Mouse (Mus musculus) right cerebral cortex, adult 18-20 months (tissue): ENCODE results near the gene Rora.
A peak's percentile ranks its signal among the peaks of the same experiment; 100 is the strongest.

Experiments used
- DNase-seq: peaks from one replicate; pipeline ENCODE4 v3.0.0; 2022; ENCODE audit warnings: mixed read lengths

Rora gene

DNA sequence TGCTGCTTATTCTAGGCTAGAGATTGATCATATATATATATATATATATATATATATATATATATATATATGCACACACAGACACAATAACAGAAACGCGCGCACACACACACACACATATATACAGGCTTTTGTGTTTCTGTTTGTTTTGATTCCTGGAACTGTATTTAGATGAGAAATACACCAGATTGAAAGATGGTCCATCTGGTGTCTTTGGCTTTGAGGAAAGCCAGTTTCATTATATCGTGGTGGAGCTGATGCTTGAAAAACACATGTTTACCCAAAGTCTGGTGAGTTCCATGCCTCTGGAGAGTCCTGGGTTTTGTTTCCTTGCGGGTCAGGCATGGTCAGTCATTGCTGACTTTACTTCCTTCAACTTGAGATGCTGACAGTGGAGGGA is 169.7 kb downstream of the Rora start:
- DNase-seq = no peak

DNA sequence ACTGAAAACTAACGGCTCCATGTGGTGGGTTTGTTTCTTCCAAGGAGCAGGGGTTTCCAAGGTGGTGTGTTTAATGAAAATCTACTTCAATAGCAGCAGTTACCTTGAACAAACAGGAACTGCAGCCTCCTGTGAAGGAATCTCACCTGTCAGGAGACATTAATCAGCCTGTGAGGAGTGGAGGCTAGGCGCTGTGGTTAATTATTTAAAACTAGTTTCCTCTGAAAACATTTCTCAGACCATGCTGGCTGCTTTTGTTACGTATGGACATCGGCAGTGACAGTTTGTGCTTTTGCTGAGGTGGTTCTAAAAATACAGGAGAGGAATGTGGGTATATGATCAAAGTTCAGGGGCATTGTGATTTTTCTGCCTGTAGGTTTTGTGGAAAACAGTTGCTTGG is 171.5 kb downstream of the Rora start:
- no peak for DNase-seq

DNA sequence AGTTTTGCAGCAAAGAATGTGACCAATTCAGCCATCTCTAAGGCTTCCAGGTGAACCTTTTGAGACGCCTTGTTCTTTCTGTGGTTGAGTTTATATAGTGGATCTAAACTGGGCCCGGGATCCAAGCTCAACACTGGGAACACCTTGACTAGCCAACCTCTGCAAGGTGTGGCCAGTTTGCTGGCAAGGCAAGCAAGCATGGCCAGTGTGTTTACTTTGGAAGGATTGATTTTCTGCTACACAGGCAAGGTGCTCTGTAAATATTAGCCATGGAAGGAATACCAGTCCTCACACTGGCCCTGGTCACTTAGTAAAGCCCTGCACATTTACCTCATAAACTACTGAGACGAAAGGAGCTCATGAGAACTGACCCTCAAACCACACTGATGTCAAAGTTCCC is 172.3 kb downstream of the Rora start:
- no peak for DNase-seq

DNA sequence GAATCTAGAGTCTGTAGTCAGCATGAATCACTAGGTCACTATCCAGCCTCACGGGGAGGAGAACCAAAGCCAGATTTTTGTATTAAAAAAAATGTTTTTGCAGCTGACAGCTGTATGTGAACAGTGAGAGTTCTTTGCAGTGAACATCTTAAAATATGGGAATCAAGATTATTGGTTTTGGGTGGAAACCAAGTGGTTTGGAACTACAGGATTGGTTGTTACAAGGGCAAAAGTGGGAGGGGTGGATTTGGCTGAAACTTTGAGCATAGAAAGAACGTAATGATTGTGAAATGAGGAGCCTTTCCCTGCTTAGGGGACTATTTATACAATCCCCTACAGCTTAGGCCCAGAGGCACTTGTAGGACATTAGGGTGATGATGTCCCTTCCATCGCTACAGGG is 173.9 kb downstream of the Rora start:
- DNase-seq = no peak

DNA sequence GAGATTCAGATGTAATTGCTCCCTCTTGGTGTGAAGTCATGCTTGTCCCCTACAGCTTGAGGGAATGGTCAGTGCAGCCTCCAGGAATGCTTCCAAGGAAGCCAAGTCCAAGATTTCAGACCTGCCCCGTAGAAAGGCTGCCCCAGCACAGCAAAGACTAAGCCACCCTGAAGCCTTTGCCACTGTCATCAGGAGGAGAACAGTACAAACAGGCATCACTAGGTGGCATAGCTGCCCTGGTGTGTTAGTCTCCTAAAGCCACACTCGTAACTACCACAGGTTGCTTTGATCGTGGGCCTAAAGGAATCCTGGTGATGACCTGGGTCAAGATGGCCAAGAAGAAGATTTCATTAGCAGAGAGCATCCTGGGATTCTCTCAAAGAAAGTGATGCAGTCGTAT is 176.3 kb downstream of the Rora start:
- DNase-seq = peak; percentile 28

DNA sequence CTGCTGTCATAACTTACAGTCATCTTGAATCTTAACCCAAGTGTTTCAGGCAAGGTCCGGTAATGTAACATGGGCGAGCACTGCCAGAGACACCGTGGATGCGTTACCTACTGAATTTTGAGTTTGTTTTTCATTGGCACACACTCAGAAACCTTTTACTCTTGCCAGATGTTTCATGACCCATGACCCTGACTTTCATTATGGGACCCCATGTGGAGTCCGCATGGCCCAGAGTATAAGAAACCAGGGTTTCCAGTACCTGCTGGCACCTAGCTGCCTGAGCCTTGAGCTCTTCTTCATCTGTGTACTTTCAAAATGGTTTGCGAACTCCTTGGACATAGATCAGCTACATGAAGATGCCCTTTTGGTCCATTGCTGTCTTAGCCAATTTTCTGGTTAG is 179.7 kb downstream of the Rora start:
- no peak for DNase-seq

DNA sequence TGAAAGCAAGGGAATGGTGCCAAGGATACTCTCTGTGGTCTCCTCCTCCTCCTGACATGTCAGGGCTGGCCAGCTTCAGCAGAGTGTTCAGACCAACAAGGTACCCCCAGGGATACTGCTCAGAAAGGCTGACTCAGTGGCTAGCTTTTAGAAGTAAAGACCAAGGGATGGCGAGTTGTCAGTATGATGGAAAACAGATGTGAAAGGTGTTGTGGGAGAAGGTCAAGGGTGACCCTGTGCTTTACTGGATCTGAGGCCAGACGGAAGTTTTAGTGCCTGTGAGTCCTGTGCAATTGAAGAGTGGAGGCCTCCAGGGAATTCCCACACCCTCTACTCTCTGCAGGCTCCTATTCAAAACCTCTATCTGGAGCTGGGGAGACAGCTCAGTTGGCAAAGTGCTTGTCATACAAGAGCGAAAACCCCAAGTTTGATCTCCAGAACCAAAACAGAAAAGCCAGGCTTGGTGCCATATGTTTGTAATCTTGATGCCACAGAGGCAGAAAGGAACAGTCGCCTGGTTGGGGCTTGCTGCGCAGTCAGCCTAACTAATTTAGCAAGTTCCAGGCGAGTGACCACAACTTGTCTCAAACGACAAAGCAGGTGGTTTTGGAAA is 181.6 kb downstream of the Rora start:
- DNase-seq = no peak

DNA sequence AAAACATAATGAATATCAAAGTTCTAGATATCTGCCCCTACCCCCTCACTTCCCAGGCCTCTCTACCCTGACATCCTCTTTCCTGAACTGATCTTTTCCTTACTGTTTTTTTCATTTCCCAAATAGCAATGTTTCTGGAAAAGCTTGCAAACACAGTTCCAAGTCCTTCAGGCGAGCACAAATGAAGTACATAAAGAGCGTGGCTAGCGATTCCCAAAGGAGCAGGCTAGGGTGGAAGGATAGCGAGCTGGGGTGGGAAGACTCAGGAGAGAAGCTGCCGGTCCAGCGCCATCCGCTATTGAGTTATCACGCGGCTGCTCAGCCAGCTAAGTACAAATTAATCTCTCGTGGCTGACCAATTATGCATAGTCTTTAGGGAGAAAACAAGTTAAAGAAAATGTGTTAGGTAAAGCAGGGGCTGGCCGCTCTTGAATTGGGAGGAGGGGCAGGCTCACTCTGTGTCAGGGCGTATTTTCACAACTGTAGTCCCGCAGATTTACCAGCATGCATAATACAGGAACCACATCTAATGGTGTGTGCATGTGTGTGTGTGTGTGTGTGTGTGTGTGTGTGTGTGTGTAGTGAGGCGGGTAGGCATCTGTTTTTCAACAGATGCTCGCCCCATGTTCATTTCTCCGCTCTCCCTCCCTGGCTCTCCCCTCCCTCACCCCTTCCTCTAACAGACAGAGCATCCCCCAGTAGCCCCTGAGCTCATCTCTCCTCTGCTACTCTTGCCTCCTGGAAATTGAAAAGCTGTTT is 188.7 kb downstream of the Rora start:
- DNase-seq = no peak

DNA sequence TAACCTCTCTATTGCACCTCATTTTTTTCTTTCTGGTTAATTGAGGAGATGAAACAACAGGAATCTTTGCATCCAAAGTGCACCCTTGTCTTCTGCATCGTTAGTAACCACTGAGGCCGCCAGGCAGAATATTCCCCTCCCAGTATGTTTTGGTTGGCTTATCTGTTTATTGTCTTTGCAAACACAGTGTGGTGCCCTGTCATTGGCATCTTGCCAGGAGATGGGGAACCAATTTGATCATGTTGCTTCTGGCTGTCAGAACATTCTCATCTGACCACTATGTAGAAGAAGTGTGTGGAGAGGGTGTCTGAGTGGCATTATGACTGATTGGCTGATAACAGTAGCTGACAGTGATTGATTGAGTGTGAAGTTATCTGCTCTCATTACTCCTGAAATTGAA is 192.0 kb downstream of the Rora start:
- no peak for DNase-seq

DNA sequence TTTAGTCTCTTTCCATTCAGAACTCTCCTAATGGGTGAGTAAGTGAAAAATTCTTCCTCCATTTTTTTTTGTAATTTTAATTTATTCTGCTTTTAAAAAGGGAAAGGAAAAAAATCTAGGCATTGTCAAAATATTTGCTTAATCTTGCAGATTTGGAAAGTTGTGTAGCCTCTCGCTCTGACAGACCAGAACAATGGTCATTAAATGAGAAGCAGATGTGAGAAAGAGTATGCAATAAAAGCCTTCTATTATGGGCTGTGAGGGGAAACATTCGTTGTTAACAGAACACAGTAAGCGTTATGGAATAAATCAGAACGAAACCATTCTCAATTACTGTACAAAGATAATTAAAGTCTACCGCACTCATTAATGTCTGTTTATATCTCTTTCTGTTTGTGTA is 196.7 kb downstream of the Rora start:
- no peak for DNase-seq

DNA sequence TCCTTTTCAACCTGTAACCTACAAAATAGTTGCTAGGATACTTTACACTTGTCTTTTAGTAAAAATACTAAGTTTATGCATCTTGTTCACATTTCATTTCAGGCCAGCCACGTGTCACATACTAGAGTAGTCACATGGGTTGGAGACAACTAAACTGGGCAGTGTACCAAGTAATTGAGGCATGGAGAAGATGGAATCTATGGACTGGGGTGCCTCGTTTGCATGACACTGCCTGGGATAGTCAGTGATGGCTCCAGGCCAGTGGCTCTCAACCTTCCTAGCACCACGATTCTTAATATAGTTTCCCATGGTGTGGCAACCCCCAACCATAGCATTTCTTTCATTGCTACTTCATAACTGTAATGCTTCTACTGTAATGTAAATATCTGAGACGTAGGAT is 198.6 kb downstream of the Rora start:
- no peak for DNase-seq

DNA sequence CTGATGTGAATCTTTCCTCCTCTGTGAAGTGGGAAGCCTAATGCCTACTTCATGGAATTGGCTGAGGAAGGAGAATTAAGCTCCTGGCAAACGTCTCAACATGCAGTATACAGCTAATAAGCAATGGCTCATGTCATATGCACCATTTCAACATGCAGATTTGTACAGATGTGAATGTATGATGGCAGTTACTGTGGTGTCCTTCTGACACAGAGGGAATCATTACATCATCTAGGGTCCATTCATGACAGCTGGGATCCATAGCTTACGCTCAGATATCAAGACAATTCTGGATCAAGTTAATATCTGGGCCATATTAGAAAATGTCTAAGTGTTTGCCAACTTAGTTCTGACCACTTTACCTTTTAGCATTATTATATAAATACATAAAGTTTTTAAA is 199.3 kb downstream of the Rora start:
- DNase-seq = no peak

DNA sequence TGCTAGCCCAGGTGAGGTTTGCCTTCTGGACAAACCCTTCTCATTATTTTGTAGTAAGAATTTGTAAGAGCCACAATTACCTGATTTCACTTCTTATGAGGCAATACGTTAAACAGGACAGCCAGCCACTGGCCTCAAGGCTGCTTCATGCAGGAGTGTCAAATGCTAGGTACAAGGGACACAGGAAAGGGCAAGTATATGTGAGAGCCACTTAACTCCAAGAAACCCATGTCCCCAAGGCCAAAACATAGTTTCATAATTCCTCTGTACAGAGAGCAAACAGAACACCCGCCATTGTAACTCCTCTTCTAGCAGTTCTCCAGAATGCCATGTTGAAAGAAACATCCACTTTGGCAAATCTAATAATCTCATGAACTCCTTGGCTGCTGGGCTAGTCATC is 205.9 kb downstream of the Rora start:
- no peak for DNase-seq

DNA sequence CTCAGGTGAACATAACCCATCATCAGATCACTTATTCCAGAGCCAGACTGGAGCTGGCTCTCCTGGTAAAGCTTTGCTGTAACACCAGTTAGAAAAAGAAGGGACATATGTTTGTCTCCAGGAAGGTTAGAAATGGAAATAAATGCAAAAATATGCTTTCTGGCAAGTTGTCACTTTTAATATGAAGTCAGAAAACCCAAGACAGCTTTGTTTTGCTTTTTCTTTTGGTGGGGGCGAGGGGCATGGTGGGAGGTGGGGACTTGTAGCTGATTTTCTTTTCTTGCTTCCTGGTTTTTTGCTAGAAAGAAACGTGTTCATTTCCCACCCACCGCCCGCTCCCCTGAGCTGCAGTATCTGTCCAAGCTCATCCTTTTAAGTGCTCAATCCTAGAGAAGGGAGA is 212.7 kb downstream of the Rora start:
- DNase-seq = peak; percentile 72

DNA sequence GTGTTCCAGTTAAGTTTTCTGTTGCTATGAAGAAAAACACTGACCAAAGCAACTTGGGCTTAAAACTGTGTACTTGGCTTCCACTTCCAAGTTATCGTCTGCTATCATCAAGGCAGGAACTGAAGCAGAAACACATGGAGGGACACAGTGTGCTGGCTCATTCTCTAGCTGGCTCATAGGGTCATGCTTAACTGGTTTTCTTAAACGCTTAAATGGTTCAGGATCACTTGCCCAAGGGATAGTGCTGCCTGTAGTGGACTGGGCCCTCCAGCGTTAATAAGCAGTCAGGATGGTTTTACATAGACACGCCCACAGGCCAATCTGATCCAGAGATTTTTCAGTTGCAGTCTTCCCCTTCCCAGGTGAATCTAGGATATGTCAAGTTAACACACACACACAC is 220.3 kb downstream of the Rora start:
- DNase-seq = no peak

DNA sequence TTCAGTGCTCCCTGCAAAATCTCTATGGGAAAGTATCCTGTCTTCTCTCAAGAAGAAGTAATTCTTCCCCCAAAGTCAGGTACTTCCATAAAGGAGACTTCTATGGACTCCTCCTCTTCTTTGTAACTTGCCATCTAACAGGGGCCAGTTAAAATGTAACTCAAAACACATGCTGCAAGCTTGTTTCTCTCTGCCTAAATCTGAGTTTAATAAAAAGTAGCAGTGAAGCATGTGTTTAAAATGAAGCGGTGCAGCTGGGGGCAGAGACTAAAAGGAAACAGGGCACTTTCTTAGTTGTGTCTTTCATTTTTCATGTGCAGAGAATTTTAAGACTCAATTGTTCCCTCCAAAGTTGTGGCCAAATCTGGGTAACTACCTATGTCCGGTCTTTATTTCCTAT is 221.0 kb downstream of the Rora start:
- no peak for DNase-seq

DNA sequence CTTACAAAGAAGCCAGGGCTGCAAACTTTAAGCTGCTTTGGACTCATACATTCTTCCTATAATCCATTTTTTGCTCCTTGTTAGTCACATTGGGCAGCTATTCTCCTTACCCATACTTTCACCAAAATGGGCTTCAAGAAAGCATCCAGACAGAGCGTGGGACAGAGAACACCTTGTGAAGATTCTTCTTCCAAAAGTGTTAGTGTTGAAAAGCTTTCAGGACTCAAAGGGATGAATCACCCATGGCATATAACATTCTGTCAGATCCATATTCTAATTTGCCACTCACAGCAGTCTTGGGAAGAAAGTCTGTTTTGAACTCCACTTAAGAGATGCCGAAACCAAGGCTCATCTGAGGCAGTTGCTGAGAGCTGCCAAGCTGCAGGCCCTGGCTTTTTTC is 222.2 kb downstream of the Rora start:
- DNase-seq = peak; percentile 71

DNA sequence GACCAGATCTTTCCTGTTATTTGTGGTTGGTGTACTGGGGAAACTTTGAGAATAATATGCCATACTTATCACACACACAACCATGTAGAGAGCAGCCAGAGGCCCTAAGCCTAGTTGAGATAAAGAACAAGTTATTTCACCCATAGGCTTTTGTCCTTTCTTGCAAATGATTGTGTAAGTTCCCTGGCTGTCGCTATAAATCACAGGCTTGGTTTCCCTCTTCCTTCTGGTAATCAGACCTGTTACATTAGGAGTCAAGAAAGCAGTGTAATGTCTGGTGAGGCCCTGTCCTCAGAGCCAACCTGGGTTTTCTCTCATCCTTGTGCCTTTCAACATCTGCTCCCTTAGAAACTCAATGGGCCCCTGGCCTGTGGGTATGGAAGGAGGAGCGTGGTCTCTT is 222.7 kb downstream of the Rora start:
- DNase-seq = no peak

DNA sequence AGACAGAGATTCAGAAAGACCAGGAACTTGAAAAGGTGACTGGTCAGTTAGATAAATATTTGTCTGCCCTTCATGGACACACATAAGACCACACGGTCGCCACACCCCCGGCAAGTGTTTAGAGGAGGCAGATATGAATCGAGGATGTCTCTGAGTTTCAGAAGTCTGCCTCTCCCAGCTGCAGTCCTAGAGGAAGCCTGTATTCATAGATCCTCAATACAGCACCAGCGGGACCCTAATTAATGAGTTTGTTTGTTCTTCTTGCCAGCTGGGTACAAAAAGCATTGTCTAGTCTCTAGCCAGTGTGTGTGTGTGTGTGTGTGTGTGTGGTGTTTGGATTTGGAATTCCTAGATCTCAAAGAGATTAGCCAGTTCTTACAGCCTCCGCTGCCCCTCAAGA is 228.3 kb downstream of the Rora start:
- no peak for DNase-seq

DNA sequence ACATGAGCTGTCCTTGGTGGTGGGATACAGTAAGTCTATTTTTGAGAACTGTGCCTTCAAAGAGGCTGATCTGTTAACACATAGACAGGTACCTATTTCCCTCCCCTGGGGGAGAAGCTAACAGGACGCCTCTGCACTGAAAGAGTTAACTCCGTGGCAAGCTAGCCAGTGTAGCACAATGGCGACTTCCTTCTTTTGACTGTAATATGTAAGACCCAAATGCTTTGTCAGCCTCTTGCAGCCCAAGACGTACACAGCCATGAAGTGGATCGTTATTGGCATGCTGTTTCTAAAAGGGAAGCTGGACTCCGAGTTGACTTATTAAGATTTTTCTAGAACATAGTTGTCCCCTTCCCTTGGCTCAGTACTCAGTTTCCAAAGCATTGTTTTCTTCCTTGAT is 229.4 kb downstream of the Rora start:
- DNase-seq = no peak

DNA sequence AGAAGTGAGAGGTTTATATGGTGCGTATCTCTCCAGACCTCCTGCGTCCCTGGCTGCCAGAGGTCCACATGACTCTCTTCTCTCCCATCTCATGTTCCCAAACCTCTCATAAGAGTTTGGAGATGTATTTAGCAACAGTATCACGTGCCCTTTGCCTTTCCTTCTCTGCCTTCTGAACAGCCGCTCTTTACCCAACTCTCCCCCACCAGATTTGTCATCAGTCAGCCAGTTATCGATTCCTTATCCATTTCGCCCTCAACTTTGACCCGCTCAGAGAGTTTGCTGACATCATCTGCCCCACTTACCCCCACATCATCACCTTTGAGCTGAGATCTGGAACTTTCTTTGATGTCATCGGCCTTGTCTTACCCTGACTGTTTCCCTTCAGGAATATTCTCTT is 230.1 kb downstream of the Rora start:
- DNase-seq = no peak

DNA sequence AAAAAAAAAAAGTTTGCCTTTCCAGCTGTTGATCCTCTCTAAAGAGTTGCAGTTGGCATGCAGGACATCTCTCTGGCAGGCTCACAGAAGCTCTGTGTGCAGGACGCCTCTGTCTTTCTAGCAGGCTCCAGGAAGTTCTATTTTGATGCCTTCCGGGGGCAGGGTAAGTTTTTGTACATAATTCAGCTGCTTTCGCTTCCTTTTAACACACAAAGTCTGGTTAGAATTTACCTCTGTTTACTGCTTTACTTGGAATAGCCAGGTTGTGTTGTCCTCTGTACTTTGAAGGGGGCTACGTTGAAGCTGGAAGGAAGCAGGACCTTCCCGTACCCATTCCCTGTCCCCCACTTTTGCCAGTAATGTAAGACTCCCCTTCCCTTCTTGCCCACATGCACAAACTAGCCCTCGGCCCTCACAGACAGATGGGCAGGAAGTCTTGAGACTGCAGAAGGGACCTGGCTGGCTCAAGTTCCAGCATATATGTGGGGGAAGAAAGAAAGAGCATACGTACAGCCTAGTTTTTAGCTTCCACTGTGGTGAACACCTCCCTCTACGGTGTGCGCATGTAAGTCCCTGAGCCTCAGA is 231.0 kb downstream of the Rora start:
- peak; percentile 72 for DNase-seq

DNA sequence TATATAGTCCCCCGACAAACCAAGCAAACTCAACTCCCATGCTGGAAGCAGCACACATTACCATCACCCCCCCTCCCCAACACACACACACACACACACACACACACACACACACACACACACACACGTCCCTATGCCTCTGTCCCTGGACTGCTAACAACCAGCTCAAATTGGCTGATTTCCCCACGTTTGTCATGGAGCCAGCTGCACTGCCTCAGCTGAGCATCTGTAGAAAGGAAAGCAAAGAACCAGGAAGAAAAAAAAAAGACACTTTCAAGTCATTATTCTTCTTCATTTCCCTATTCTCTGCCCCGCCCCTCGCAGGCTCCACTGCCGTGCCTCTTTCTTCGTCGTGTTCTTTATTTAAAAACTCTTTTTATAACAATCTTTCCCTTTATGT is 235.1 kb downstream of the Rora start:
- DNase-seq = no peak

DNA sequence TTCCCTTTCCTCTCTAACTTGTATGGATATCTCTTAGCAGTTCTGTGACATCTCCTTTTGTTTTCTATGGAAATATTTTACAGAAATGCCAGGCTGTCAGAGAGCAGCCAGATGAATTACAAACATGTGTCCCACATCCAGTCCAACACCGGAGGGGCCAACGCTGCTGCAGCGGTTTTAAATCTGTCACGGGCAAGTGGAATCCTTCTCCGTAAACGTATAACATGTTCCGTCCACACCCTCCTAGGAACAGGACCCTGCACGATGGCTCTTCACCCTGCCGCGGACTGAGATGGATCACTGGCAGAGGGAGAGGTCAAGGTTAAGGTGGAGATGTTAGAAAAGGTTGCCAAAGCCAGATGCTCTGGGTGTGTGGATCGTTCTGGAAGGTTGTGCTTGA is 237.8 kb downstream of the Rora start:
- DNase-seq = no peak

DNA sequence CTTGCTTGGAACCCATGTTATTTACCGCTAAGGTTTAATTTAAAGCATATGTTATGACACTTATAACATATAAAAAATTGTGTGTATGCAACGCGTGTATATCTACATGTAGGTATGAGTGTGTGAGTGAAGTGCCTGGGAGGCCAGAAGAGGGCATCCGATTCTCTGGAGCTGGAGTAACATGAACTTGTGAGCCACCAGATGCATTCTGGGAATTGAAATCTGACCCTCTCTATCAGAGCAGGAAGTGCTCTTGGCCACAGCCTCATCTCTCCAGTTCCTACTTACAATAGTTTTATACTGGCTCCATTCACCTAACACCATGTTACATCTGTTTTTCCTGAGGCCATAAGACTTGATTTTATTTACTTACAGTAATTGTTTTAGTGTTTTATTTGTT is 238.8 kb downstream of the Rora start:
- DNase-seq = no peak
